10 mouse cellular contexts compared by ENCODE assay signal in genomic region chr11:41193981-41194380, GRCm38 (mm10).
"Had no signal": no experiment of that assay in that cellular context is flagged by ENCODE, and none has a peak within 500 bp of the region (broad histone marks: within the 10 kb centered on the region; RNA-seq: fewer than 3 reads in every experiment).

No protein-coding gene starts in this region.

- DNase-seq: retina, postnatal 1 day; right cerebral cortex, postnatal 14 days; right cerebral cortex, postnatal 25 days; spleen, adult 18-20 months; thymus, adult 18-20 months; thymus, adult 2 months; thymus, postnatal 14 days; thymus, postnatal 25 days; thymus, postnatal 36 days; thymus, postnatal 4 days had no signal
